Mouse (Mus musculus) retina, embryonic 14.5 days (tissue): ENCODE data around the gene Sec16a.
"Not testable (repeated sequence)": the region's sequence is repeated elsewhere in the genome, so short reads cannot be mapped to it uniquely, and the experiment has no call there.

Experiments
- DNase-seq: peaks from one replicate; pipeline ENCODE4 v3.0.0-alpha.2; 2015; ENCODE audit warnings: low spot score

Gene Sec16a

GRCm38 (mm10) chr2:26389154-26389690 lies 55.8 kb downstream of the Sec16a start, which contains the start of the genes Entr1 and Pmpca:
Entr1 (minus strand) TSS chr2:26389316.
Pmpca (plus strand) TSS chr2:26389339.
- peak; percentile 88 for DNase-seq

- DNase-seq = peak; percentile 16
Observed at GRCm38 (mm10) chr2:26388682-26389153, 56.3 kb downstream of the Sec16a start.

- no peak for DNase-seq
Observed at GRCm38 (mm10) chr2:26387713-26388112, 57.3 kb downstream of the Sec16a start.

GRCm38 (mm10) chr2:26380871-26381270 lies 64.1 kb downstream of the Sec16a start:
- DNase-seq = not testable (repeated sequence)

- DNase-seq = peak; percentile 87
Observed at GRCm38 (mm10) chr2:26380131-26380771, 64.8 kb downstream of the Sec16a start, which contains the start of gene Snapc4. Snapc4 (minus strand) TSS chr2:26380653.

- DNase-seq = no peak
Observed at GRCm38 (mm10) chr2:26372396-26372795, 72.6 kb downstream of the Sec16a start.

- no peak for DNase-seq
Observed at GRCm38 (mm10) chr2:26368572-26368971, 76.4 kb downstream of the Sec16a start.

GRCm38 (mm10) chr2:26367911-26368310 lies 77.1 kb downstream of the Sec16a start:
- DNase-seq = no peak

- DNase-seq = no peak
Observed at GRCm38 (mm10) chr2:26364738-26365465, 80.1 kb downstream of the Sec16a start.

GRCm38 (mm10) chr2:26363481-26363880 lies 81.5 kb downstream of the Sec16a start:
- DNase-seq = no peak

- DNase-seq = no peak
Observed at GRCm38 (mm10) chr2:26362991-26363390, 82.0 kb downstream of the Sec16a start.

GRCm38 (mm10) chr2:26360772-26361171 lies 84.2 kb downstream of the Sec16a start, which contains the start of gene Card9:
Card9 (minus strand) TSS chr2:26360918.
- no peak for DNase-seq

GRCm38 (mm10) chr2:26359983-26360382 lies 85.0 kb downstream of the Sec16a start:
- no peak for DNase-seq
